Mouse (Mus musculus) heart, adult 2 months (tissue): Measurements from ENCODE around the gene Vps9d1. TPM values are rescaled to one million over a fixed set of nuclear protein-coding genes. Genes with fewer than 3 reads are reported as not detected.
"Not testable (repeated sequence)": the region's sequence is repeated elsewhere in the genome, so short reads cannot be mapped to it uniquely, and the experiment has no call there.

ENCODE experiments used
- DNase-seq, 2 experiments: peaks; one replicate each; pipeline ENCODE4 v3.0.0; 2021
- H3K27ac ChIP-seq: fragments of 200-600 bp; 2 replicates; pipeline ENCODE4 v1.8.1; 2022
- H3K27me3 ChIP-seq: fragments of 200-500 bp; 2 replicates; pipeline ENCODE4 v1.6.1; 2012; ENCODE audit warnings: mild to moderate bottlenecking, low read length, inconsistent platforms, mixed read lengths; ENCODE audit not compliant: control insufficient read depth, insufficient read depth
- H3K36me3 ChIP-seq: fragments of 200-500 bp; 2 replicates; pipeline ENCODE4 v1.6.1; 2012; ENCODE audit warnings: low read length, inconsistent platforms; ENCODE audit not compliant: control insufficient read depth, insufficient read depth
- H3K4me1 ChIP-seq: fragments of 200-500 bp; 2 replicates; pipeline ENCODE4 v1.6.1; 2011; ENCODE audit warnings: low read length; ENCODE audit not compliant: control insufficient read depth, insufficient read depth
- H3K4me3 ChIP-seq: fragments of 200-600 bp; 2 replicates; pipeline ENCODE4 v1.8.1; 2022
- H3K79me2 ChIP-seq: fragments of 200-500 bp; replicated peaks from 2 replicates; pipeline ENCODE4 v1.6.1; 2012; ENCODE audit warnings: mild to moderate bottlenecking, inconsistent platforms, low read length, moderate library complexity, mixed read lengths; ENCODE audit not compliant: control insufficient read depth, insufficient read depth
- H3K9ac ChIP-seq: fragments of 200-500 bp; 2 replicates; pipeline ENCODE4 v1.6.1; 2012; ENCODE audit warnings: low read depth, mild to moderate bottlenecking, control low read depth, inconsistent platforms, low read length, mixed read lengths
- CTCF ChIP-seq: fragments of 200-600 bp; IDR thresholded peaks from 2 replicates; pipeline ENCODE4 v1.8.1; 2022; ENCODE audit warnings: antibody characterized with exemption, mild to moderate bottlenecking, moderate library complexity
- EP300 ChIP-seq: fragments of 200-500 bp; IDR thresholded peaks from 2 replicates; pipeline ENCODE4 v1.6.1; 2011; ENCODE audit warnings: low read depth, low read length, control low read depth; ENCODE audit not compliant: insufficient read depth
- POLR2A ChIP-seq: fragments of 200-500 bp; IDR thresholded peaks from 2 replicates; pipeline ENCODE4 v1.6.1; 2011; ENCODE audit warnings: mild to moderate bottlenecking, low read depth, low read length, control low read depth; ENCODE audit not compliant: insufficient read depth
- WGBS: fragments of 180-500 bp; shearing (Covaris S2); methylation state at CpG from one replicate; pipeline ENCODE4 v1.1.7; 2018; 5-methylcytosine and 5-hydroxymethylcytosine counted together
- intact Hi-C: fragments of 180-260 bp; cut with DNase I; formaldehyde crosslinking; loops from one replicate; pipeline ENCODE4 v1.15.1; 2025
- polyA plus RNA-seq: library from polyadenylated mRNA; depleted of rRNA; stranded (reverse); fragments of >200 nt; gene quantifications from 2 replicates; pipeline ENCODE4 v1.2.3, GENCODE M21; 2012
- total RNA-seq, 2 experiments: library from RNA; stranded (reverse); gene quantifications; 2 replicates each; pipeline ENCODE4 v1.2.3; 2021

The Vps9d1 gene
- total and polyA plus RNA-seq, 3 experiments: 22.6 to 52.1 (median 34.3) TPM

- intact Hi-C loops: no loop called here
- Histone ChIP-seq H3K36me3 (no peaks in the 10 kb centered on the region), H3K9ac (no peak overlapping the region), H3K27ac (no peak overlapping the region), H3K4me1 (peaks cover 3% of the 10 kb centered on the region; the same call in 1 of the 2 replicates), H3K27me3 (no peaks in the 10 kb centered on the region), H3K4me3 (no peak overlapping the region), H3K79me2 (no peaks in the 10 kb centered on the region)
- WGBS: 76% methylated on average over 4 of the region's 4 CpGs
- DNase-seq: peak in 1 of 2 experiments; percentile 36
- no peak for TF ChIP-seq EP300
- TF ChIP-seq POLR2A: no peak
- peak; percentile 53 for TF ChIP-seq CTCF
Observed at GRCm38 (mm10) chr8:123290166-123290565, 36.0 kb upstream of the Vps9d1 start.

GRCm38 (mm10) chr8:123287362-123287761 lies 33.2 kb upstream of the Vps9d1 start:
- intact Hi-C loops: no loop called here
- H3K79me2 ChIP-seq: no peaks in the 10 kb centered on the region

GRCm38 (mm10) chr8:123284493-123284892 lies 30.3 kb upstream of the Vps9d1 start:
- WGBS: 76% methylated on average over 5 of the region's 5 CpGs
- intact Hi-C loops: no loop called here

More at GRCm38 (mm10) chr8:123287362-123287761, 33.2 kb upstream of the Vps9d1 start:
- DNase-seq: no peak
- TF ChIP-seq POLR2A (no peak), EP300 (no peak), CTCF (no peak)
- 91% methylated on average over 17 of the region's 17 CpGs for WGBS
- Histone ChIP-seq H3K27ac (no peak overlapping the region), H3K4me3 (no peak overlapping the region), H3K4me1 (peaks cover 3% of the 10 kb centered on the region; the same call in 1 of the 2 replicates), H3K36me3 (no peaks in the 10 kb centered on the region), H3K27me3 (no peaks in the 10 kb centered on the region), H3K9ac (no peak overlapping the region)

GRCm38 (mm10) chr8:123283991-123284390 lies 29.8 kb upstream of the Vps9d1 start:
- H3K4me3 ChIP-seq: no peak overlapping the region
- intact Hi-C loops: no loop called here
- no peak overlapping the region for H3K27ac ChIP-seq
- no peaks in the 10 kb centered on the region for H3K36me3 ChIP-seq
- WGBS: 78% methylated on average over 7 of the region's 7 CpGs
- no peaks in the 10 kb centered on the region for H3K27me3 ChIP-seq
- no peaks in the 10 kb centered on the region for H3K4me1 ChIP-seq
- DNase-seq: no peak
- no peak overlapping the region for H3K9ac ChIP-seq
- TF ChIP-seq CTCF (no peak), EP300 (no peak), POLR2A (no peak)
- H3K79me2 ChIP-seq: no peaks in the 10 kb centered on the region

More at GRCm38 (mm10) chr8:123284493-123284892, 30.3 kb upstream of the Vps9d1 start:
- Histone ChIP-seq H3K36me3 (no peaks in the 10 kb centered on the region), H3K4me3 (no peak overlapping the region), H3K79me2 (no peaks in the 10 kb centered on the region), H3K27me3 (no peaks in the 10 kb centered on the region), H3K9ac (no peak overlapping the region), H3K4me1 (no peaks in the 10 kb centered on the region), H3K27ac (no peak overlapping the region)
- DNase-seq: no peak
- no peak for TF ChIP-seq CTCF
- no peak for TF ChIP-seq POLR2A
- TF ChIP-seq EP300: no peak

- H3K27ac ChIP-seq, H3K4me1 ChIP-seq, H3K36me3 ChIP-seq, DNase-seq, intact Hi-C loops, H3K4me3 ChIP-seq, H3K79me2 ChIP-seq, H3K9ac ChIP-seq, H3K27me3 ChIP-seq: not testable (repeated sequence)
- WGBS: 85% methylated on average over 6 of the region's 6 CpGs
Observed at GRCm38 (mm10) chr8:123282994-123283393, 28.8 kb upstream of the Vps9d1 start.

GRCm38 (mm10) chr8:123280302-123281094 lies 26.4 kb upstream of the Vps9d1 start:
- no peak for TF ChIP-seq EP300
- TF ChIP-seq CTCF: no peak
- WGBS: 87% methylated on average over 13 of the region's 13 CpGs
- no peak overlapping the region for H3K4me3 ChIP-seq

More at GRCm38 (mm10) chr8:123280302-123281094, 26.4 kb upstream of the Vps9d1 start:
- Histone ChIP-seq H3K27ac (no peak overlapping the region), H3K27me3 (no peaks in the 10 kb centered on the region), H3K9ac (no peak overlapping the region), H3K79me2 (no peaks in the 10 kb centered on the region), H3K4me1 (no peaks in the 10 kb centered on the region), H3K36me3 (no peaks in the 10 kb centered on the region)
- no peak for DNase-seq
- intact Hi-C loops: no loop called here
